Mouse (Mus musculus) CH12.LX (cell line): ENCODE data around the gene Fos. TPM values are rescaled to one million over a fixed set of nuclear protein-coding genes. Genes with fewer than 3 reads are reported as not detected.

ENCODE experiments used
- DNase-seq: peaks from one replicate; pipeline ENCODE4 v3.0.0-alpha.2; 2013; ENCODE audit errors: extremely low read depth
- H3K27ac ChIP-seq: 2 replicates; pipeline ENCODE4 v1.5.1; 2012; ENCODE audit warnings: low read depth, mild to moderate bottlenecking, control low read depth, moderate library complexity; ENCODE audit not compliant: insufficient read depth
- H3K27me3 ChIP-seq: replicated peaks from 2 replicates; pipeline ENCODE3; 2012; ENCODE audit warnings: inconsistent platforms
- H3K36me3 ChIP-seq, 2 experiments: replicated peaks in 1 of 2; 2 replicates each; pipeline versions ENCODE3 to v1.6.1; 2012; ENCODE audit warnings: inconsistent platforms in 1 of 2, low read length in 1 of 2, mild to moderate bottlenecking in 1 of 2, mixed read lengths in 1 of 2, moderate library complexity in 1 of 2; ENCODE audit not compliant: control insufficient read depth in 1 of 2, insufficient read depth in 1 of 2
- H3K4me1 ChIP-seq, 2 experiments: 2 replicates each; pipeline ENCODE4 v1.6.1; 2012; ENCODE audit warnings: inconsistent platforms in 1 of 2, moderate library complexity in 1 of 2; ENCODE audit not compliant: insufficient read depth in 2 of 2, control insufficient read depth in 1 of 2
- H3K4me2 ChIP-seq: 2 replicates; pipeline ENCODE4 v1.6.1; 2012; ENCODE audit warnings: low read depth, mild to moderate bottlenecking, control low read depth; ENCODE audit not compliant: poor library complexity, insufficient read depth, severe bottlenecking
- H3K4me3 ChIP-seq, 3 experiments: fragments of 150-350 bp in 1 of 3; sonication (generic) in 1 of 3; replicated peaks in 1 of 3; 2 replicates each; pipeline versions ENCODE3 to v1.5.1; 2011 to 2012; ENCODE audit warnings: low read depth in 2 of 3, low read length in 2 of 3, mild to moderate bottlenecking in 2 of 3, moderate library complexity in 2 of 3, control low read depth in 1 of 3, improper control_type of control experiment in 1 of 3, inconsistent platforms in 1 of 3, mixed read lengths in 1 of 3; ENCODE audit not compliant: poor library complexity in 1 of 3
- H3K79me2 ChIP-seq: replicated peaks from 2 replicates; pipeline ENCODE4 v1.6.1; 2012; ENCODE audit warnings: mild to moderate bottlenecking, moderate library complexity; ENCODE audit not compliant: control insufficient read depth, poor library complexity, insufficient read depth, severe bottlenecking; ENCODE audit errors: extremely low read depth
- H3K9ac ChIP-seq: 2 replicates; pipeline ENCODE4 v1.6.1; 2012; ENCODE audit warnings: low read depth, mild to moderate bottlenecking, control low read depth, moderate library complexity; ENCODE audit not compliant: insufficient read depth
- H3K9me3 ChIP-seq: replicated peaks from 2 replicates; pipeline ENCODE3; 2012; ENCODE audit warnings: low read length, inconsistent platforms, mixed read lengths
- BHLHE40 ChIP-seq: IDR thresholded peaks from 2 replicates; pipeline ENCODE4 v1.6.1; 2011; ENCODE audit warnings: mild to moderate bottlenecking, low read depth, low read length, improper control_type of control experiment
- CHD1 ChIP-seq: IDR thresholded peaks from 2 replicates; pipeline ENCODE4 v1.6.1; 2012; ENCODE audit warnings: low read depth, low read length, improper control_type of control experiment, inconsistent platforms
- CHD2 ChIP-seq: IDR thresholded peaks from 2 replicates; pipeline ENCODE4 v1.6.1; 2011; ENCODE audit warnings: low read length, improper control_type of control experiment
- CTCF ChIP-seq, 2 experiments: IDR thresholded peaks in 1 of 2; conservative IDR thresholded peaks in 1 of 2; 2 replicates each; pipeline ENCODE4 v1.5.1; 2011 to 2012; ENCODE audit warnings: low read depth in 2 of 2, low read length in 2 of 2, improper control_type of control experiment in 1 of 2, inconsistent platforms in 1 of 2, mild to moderate bottlenecking in 1 of 2, moderate library complexity in 1 of 2
- E2F4 ChIP-seq: IDR thresholded peaks from 2 replicates; pipeline ENCODE4 v1.6.1; 2011; ENCODE audit warnings: low read depth, low read length, improper control_type of control experiment; ENCODE audit not compliant: insufficient replicate concordance
- HCFC1 ChIP-seq: IDR thresholded peaks from 2 replicates; pipeline ENCODE4 v1.6.1; 2012; ENCODE audit warnings: low read depth, mild to moderate bottlenecking, inconsistent platforms, low read length, improper control_type of control experiment
- JUND ChIP-seq: conservative IDR thresholded peaks from 2 replicates; pipeline ENCODE4 v1.6.1; 2011; ENCODE audit warnings: low read depth, low read length, improper control_type of control experiment
- MAFK ChIP-seq: IDR thresholded peaks from 2 replicates; pipeline ENCODE4 v1.6.1; 2011; ENCODE audit warnings: low read length, improper control_type of control experiment; ENCODE audit not compliant: insufficient replicate concordance
- NRF1 ChIP-seq: IDR thresholded peaks from 2 replicates; pipeline ENCODE4 v1.6.1; 2014; ENCODE audit warnings: low read depth, mild to moderate bottlenecking, inconsistent platforms, low read length, improper control_type of control experiment, moderate library complexity
- PAX5 ChIP-seq: IDR thresholded peaks from 2 replicates; pipeline ENCODE4 v1.6.1; 2012; ENCODE audit warnings: low read length, inconsistent platforms, mixed read lengths
- POLR2AphosphoS2 ChIP-seq: IDR thresholded peaks from 2 replicates; pipeline ENCODE4 v1.6.1; 2011; ENCODE audit warnings: low read depth, low read length, improper control_type of control experiment
- RCOR1 ChIP-seq: conservative IDR thresholded peaks from 2 replicates; pipeline ENCODE4 v1.6.1; 2012; ENCODE audit warnings: low read depth, mild to moderate bottlenecking, inconsistent platforms, low read length, improper control_type of control experiment
- TCF12 ChIP-seq: IDR thresholded peaks from 2 replicates; pipeline ENCODE4 v1.6.1; 2014; ENCODE audit warnings: low read depth, mild to moderate bottlenecking, inconsistent platforms, low read length, improper control_type of control experiment
- USF1 ChIP-seq: IDR thresholded peaks from 2 replicates; pipeline ENCODE4 v1.6.1; 2014; ENCODE audit warnings: low read depth, mild to moderate bottlenecking, inconsistent platforms, low read length, improper control_type of control experiment
- ZNF384 ChIP-seq: IDR thresholded peaks from 2 replicates; pipeline ENCODE4 v1.6.1; 2012; ENCODE audit warnings: low read depth, low read length, improper control_type of control experiment, inconsistent platforms
- dilution Hi-C: fragments of 300-500 bp; cut with MboI; formaldehyde crosslinking; loops from 2 replicates; pipeline ENCODE4 v1.14.3; 2020; ENCODE audit warnings: low sequenced_read_pairs; ENCODE audit not compliant: extremely low pct_unique_long_range_greater_than_20kb, extremely low pct_ligation_motif_present
- in situ Hi-C: fragments of 300-500 bp; cut with MboI; formaldehyde crosslinking; loops from 3 replicates; pipeline ENCODE4 v1.14.3; 2019; ENCODE audit warnings: low sequenced_read_pairs, low pct_ligation_motif_present, low pct_unique_long_range_greater_than_20kb, mixed read lengths
- polyA plus RNA-seq: library from polyadenylated mRNA; unstranded; fragments of >175 nt; gene quantifications from 2 replicates; pipeline ENCODE4 v1.2.1, GENCODE M21; 2012; ENCODE audit warnings: low read depth; ENCODE audit not compliant: insufficient read length
- total RNA-seq, 2 experiments: library from RNA; depleted of rRNA; stranded (reverse); fragments of 300-350 nt in 1 of 2; fragments of >200 nt in 1 of 2; gene quantifications; 2 replicates each; pipeline ENCODE4 v1.2.3; 2012 to 2014

Gene Fos
- total and polyA plus RNA-seq, 3 experiments, result 0.11 to 0.20 (median 0.17) TPM

GRCm38 (mm10) chr12:85468666-85469065, 5.0 kb upstream of the Fos start:
- peak overlapping the region; percentile 3; the same call in 1 of the 2 replicates for H3K4me2 ChIP-seq
- no peaks in the 10 kb centered on the region for H3K9me3 ChIP-seq
- H3K4me3 ChIP-seq, result no peak overlapping the region
- H3K4me1 ChIP-seq, result peaks cover 0 to 7% of the 10 kb centered on the region in 2 experiments; a peak in 3 of 4 replicates
- dilution Hi-C loops, result no loop called here
- in situ Hi-C loops, result loop anchor here (5.0 kb wide), 1 partner anchor 81 kb away; no protein-coding TSS in a partner anchor
- H3K27me3 ChIP-seq, result peaks cover 61% of the 10 kb centered on the region
- H3K9ac ChIP-seq, result no peak overlapping the region
- no peaks in the 10 kb centered on the region for H3K36me3 ChIP-seq
- no peaks in the 10 kb centered on the region for H3K79me2 ChIP-seq
- no peak for DNase-seq
- TF ChIP-seq BHLHE40 (peak; percentile 68), E2F4 (no peak)
- H3K27ac ChIP-seq, result no peak overlapping the region

DNA sequence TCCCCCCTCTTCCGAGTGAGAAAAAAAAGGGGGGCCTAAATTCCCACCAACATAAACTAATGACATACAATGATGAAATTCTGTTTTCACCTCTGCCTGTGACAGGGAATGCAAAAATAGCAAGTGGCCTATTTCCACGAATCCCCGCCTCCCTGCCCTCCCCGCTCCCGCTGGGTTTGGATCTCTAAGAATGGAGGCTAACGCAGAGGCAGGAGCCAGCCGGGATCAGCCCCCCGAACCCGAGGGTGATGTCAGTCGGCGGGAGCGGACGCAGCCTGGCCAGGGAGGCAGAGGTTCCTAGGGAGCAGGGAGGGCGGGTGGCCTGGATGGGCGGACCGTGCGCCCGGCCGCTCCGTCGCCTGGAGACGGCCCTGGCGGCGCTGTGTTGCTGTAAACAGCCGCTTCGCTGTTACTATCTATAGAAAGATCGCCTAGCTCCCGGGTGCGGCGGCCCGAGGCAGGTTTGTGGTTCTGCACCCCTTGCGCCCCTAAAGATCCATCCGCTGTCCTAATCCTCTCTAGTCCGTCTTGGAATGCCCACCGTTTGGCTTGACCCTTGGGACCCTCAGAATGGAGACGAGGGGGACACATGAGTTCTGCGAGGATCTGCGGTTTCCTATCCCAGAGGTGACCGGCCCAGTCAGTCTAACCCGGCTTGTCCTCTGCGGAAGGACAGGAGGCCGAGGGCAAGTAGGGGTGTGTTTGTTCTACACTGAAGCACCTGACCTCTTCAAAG, 1.6 kb upstream of the Fos start:
- H3K27me3 ChIP-seq, result peaks cover 76% of the 10 kb centered on the region
- peaks cover 3 to 20% of the 10 kb centered on the region in 2 experiments; a peak in 3 of 4 replicates for H3K4me1 ChIP-seq
- H3K36me3 ChIP-seq, result no peaks in the 10 kb centered on the region
- in situ Hi-C loops (no loop called here), dilution Hi-C loops (no loop called here)
- DNase-seq, result no peak
- H3K9ac ChIP-seq, result no peak overlapping the region
- H3K4me2 ChIP-seq, result peak overlapping the region; percentile 93
- TF ChIP-seq CTCF (conservative IDR thresholded peaks at IDR 0.05 in 1 of 2, IDR thresholded peaks at IDR 0.05 in 1 of 2; ENCODE audit: low read depth in 2 of 2, low read length in 2 of 2) (no peak), CHD2 (no peak), RCOR1 (no peak), ZNF384 (no peak), NRF1 (no peak), JUND (no peak), TCF12 (no peak), MAFK (no peak), USF1 (no peak), PAX5 (no peak), HCFC1 (no peak), POLR2AphosphoS2 (no peak), CHD1 (no peak)
- H3K9me3 ChIP-seq, result no peaks in the 10 kb centered on the region
- no peak overlapping the region for H3K4me3 ChIP-seq
- no peak overlapping the region for H3K27ac ChIP-seq
- no peaks in the 10 kb centered on the region for H3K79me2 ChIP-seq
